Mouse (Mus musculus): ENCODE measurements around the gene Gm13283. TPM values are rescaled to one million over a fixed set of nuclear protein-coding genes. Genes with fewer than 3 reads are reported as not detected.

The Gm13283 gene
- total and polyA plus RNA-seq, 2 experiments from 2014 or later = not detected

DNA sequence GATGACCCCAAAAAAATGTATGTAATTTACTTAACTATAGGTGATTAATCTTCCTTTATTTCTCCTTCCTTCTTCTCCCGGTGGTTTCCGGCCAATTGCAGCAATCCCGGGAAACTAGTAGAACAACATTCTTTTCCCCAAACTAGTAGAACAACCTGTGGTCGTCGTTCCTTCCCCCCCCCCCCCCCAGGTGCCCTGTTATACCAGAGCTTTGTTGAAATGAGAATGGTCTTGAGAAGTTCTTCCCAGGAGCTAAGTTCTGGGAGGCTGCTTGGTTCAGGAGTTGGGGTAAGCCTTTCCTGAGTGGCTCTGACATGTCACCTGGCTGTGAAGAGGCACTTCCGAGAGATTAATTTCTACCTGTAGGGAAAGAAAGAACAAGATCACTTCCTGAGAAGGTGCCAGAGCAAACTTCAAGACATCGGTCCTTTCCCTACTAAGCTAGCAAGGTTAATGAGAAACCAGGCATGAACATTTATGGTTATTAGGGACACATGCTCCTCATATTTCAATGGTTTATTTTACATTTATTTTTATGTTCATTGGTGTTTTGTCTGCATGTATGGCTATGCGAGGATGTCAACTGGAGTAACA lies 36.3 kb upstream of the Gm13283 start:
- Histone ChIP-seq H3K4me2 (ENCODE audit: low read depth, low read length, poor library complexity, severe bottlenecking) (no peak overlapping the region), H3K27ac (ENCODE audit: low read depth, low read length) (no peak overlapping the region), H3K4me1 (ENCODE audit: insufficient read depth, low read length) (peaks cover 13% of the 10 kb centered on the region), H3K36me3 (ENCODE audit: insufficient read depth, low read length) (no peaks in the 10 kb centered on the region), H3K9ac (replicated peaks; ENCODE audit: low read length, poor library complexity, severe bottlenecking) (no peak overlapping the region), H3K4me3 (ENCODE audit: low read depth, low read length) (no peak overlapping the region), H3K9me3 (ENCODE audit: low read length) (no peaks in the 10 kb centered on the region), H3K27me3 (ENCODE audit: insufficient read depth, low read length) (no peaks in the 10 kb centered on the region)
- 70% methylated on average over 8 of the region's 8 CpGs for WGBS
- TF ChIP-seq CTCF (IDR thresholded peaks at IDR 0.05) = no peak
- ATAC-seq (ENCODE audit: low FRiP score) (no peak), DNase-seq (ENCODE audit: low spot score) (no peak)

DNA sequence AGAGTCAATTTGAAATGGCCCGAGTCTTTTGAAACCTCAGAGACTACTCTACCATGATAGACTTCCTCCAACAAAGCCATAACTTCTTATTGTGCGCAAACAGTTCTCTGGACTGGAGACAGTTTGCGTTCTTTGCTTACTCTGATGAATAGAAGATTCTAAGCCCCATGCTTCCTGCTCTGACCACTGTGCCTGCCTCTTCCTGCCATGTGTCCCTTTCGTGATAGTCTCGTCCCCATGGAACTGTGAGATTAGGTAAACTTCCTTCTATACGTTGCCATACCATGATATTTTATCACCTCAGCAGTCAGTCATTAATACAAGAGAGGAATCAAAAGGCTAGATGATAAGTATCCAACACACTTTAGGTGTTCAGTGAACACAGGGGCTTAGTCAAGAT lies 33.2 kb upstream of the Gm13283 start:
- Histone ChIP-seq H3K9me3 (ENCODE audit: low read length) (no peaks in the 10 kb centered on the region), H3K4me2 (ENCODE audit: low read depth, low read length, poor library complexity, severe bottlenecking) (no peak overlapping the region), H3K27ac (ENCODE audit: low read depth, low read length) (no peak overlapping the region), H3K27me3 (ENCODE audit: insufficient read depth, low read length) (no peaks in the 10 kb centered on the region), H3K4me1 (ENCODE audit: insufficient read depth, low read length) (no peaks in the 10 kb centered on the region), H3K4me3 (ENCODE audit: low read depth, low read length) (no peak overlapping the region), H3K9ac (replicated peaks; ENCODE audit: low read length, poor library complexity, severe bottlenecking) (no peak overlapping the region), H3K36me3 (ENCODE audit: insufficient read depth, low read length) (no peaks in the 10 kb centered on the region)
- ATAC-seq (ENCODE audit: low FRiP score) (no peak), DNase-seq (ENCODE audit: low spot score) (no peak)
- no peak for TF ChIP-seq CTCF (IDR thresholded peaks at IDR 0.05)
- WGBS = 85% methylated on average over 6 of the region's 6 CpGs

DNA sequence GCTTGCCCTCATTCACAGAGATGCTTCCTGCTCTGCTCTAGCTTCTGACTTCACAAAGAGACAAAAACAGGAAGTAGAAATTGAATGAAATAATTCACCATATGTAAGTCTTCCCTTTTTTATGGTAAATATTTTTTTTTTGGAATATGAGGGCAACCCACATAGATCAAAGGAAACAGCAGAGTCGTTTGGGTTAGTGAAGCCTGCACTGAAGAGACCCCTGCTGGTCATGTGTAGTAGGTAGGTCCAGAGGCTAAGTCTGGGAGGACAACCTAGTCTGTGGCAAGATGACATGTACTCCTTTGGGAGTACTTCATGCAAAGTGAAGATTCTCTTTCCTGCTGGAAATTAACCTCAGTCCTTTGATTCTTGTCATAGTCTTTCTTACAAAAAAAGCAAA lies 32.6 kb upstream of the Gm13283 start:
- no peaks in the 10 kb centered on the region for H3K27me3 ChIP-seq (ENCODE audit: insufficient read depth, low read length)
- peak; percentile 58 for TF ChIP-seq CTCF (IDR thresholded peaks at IDR 0.05)
- ATAC-seq (ENCODE audit: low FRiP score) (no peak), DNase-seq (ENCODE audit: low spot score) (peak; percentile 14)
- H3K4me2 ChIP-seq (ENCODE audit: low read depth, low read length, poor library complexity, severe bottlenecking) = no peak overlapping the region
- no peak overlapping the region for H3K27ac ChIP-seq (ENCODE audit: low read depth, low read length)
- no peaks in the 10 kb centered on the region for H3K36me3 ChIP-seq (ENCODE audit: insufficient read depth, low read length)
- no peaks in the 10 kb centered on the region for H3K4me1 ChIP-seq (ENCODE audit: insufficient read depth, low read length)
- no peak overlapping the region for H3K9ac ChIP-seq (replicated peaks; ENCODE audit: low read length, poor library complexity, severe bottlenecking)
- no peak overlapping the region for H3K4me3 ChIP-seq (ENCODE audit: low read depth, low read length)
- no peaks in the 10 kb centered on the region for H3K9me3 ChIP-seq (ENCODE audit: low read length)
- 4% methylated on average over 1 of the region's 1 CpGs for WGBS

DNA sequence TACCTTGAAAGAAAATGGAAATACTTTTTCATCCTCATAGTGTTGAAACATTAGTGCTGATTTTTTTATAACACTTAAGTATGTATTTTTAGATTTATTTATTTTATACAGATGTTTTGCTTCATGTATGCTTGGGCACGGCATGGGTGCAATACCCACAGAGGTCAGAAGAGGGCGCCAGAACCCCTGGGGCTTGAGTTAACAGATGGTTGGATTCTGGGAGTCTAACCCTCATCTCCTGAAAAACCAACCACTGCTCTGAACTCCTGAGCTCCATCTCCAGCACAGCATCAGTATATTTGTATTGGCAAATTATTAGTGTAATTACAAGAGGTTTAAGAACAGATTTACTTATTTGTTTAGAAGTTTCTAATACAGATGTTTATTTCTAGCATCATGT lies 21.4 kb upstream of the Gm13283 start:
- Histone ChIP-seq H3K9me3 (ENCODE audit: low read length) (no peaks in the 10 kb centered on the region), H3K4me2 (ENCODE audit: low read depth, low read length, poor library complexity, severe bottlenecking) (no peak overlapping the region), H3K27ac (ENCODE audit: low read depth, low read length) (no peak overlapping the region), H3K9ac (replicated peaks; ENCODE audit: low read length, poor library complexity, severe bottlenecking) (no peak overlapping the region), H3K27me3 (ENCODE audit: insufficient read depth, low read length) (no peaks in the 10 kb centered on the region), H3K4me3 (ENCODE audit: low read depth, low read length) (no peak overlapping the region), H3K36me3 (ENCODE audit: insufficient read depth, low read length) (no peaks in the 10 kb centered on the region), H3K4me1 (ENCODE audit: insufficient read depth, low read length) (no peaks in the 10 kb centered on the region)
- peak; percentile 78 for TF ChIP-seq CTCF (IDR thresholded peaks at IDR 0.05)
- peak; percentile 43 for DNase-seq (ENCODE audit: low spot score)
- 2% methylated on average over 2 of the region's 2 CpGs for WGBS
- ATAC-seq (ENCODE audit: low FRiP score) = no peak

DNA sequence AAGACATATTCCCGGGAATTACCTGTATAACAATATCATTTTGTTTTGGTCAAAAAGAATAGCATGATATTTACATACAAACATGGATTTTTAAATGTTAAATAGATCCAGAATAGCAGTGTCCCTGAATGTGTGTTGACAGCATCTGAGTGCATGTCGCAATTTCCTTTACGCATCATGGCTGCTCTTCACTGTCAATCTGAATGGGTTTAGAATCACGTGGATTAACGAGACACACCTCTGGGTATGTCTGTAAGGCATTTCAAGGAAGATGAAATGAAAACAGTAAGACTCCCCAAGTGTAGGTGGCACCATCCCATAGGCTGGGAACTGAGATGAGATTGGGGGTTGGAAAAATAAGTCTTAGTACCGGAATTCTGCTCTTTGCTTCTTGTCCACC lies 20.9 kb upstream of the Gm13283 start:
- no peak overlapping the region for H3K4me3 ChIP-seq (ENCODE audit: low read depth, low read length)
- no peak overlapping the region for H3K27ac ChIP-seq (ENCODE audit: low read depth, low read length)
- H3K4me2 ChIP-seq (ENCODE audit: low read depth, low read length, poor library complexity, severe bottlenecking) = no peak overlapping the region
- WGBS = 90% methylated on average over 6 of the region's 6 CpGs
- no peak overlapping the region for H3K9ac ChIP-seq (replicated peaks; ENCODE audit: low read length, poor library complexity, severe bottlenecking)
- no peak for ATAC-seq (ENCODE audit: low FRiP score)
- no peaks in the 10 kb centered on the region for H3K9me3 ChIP-seq (ENCODE audit: low read length)
- DNase-seq (ENCODE audit: low spot score) = no peak
- TF ChIP-seq CTCF (IDR thresholded peaks at IDR 0.05) = no peak
- no peaks in the 10 kb centered on the region for H3K27me3 ChIP-seq (ENCODE audit: insufficient read depth, low read length)
- no peaks in the 10 kb centered on the region for H3K36me3 ChIP-seq (ENCODE audit: insufficient read depth, low read length)
- H3K4me1 ChIP-seq (ENCODE audit: insufficient read depth, low read length) = no peaks in the 10 kb centered on the region

DNA sequence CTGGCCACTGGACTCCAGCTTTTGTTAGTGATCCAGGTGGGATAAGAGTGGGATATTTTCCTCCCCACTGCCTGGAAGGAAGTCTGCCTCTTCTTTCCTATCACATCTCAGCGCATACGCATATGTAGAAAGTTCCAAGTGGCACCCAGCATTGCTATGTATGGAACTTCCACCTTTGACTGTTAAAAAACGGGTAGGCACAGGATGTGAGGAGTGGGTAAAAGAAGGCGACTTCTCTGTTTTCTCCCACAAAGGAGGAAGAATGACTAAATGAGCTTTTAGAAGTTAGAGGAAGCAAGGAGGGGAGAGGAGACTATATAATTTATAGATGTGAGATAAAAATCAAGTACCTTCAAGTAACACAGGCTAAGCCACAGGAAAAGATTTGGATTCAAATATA lies 18.5 kb upstream of the Gm13283 start:
- H3K27ac ChIP-seq (ENCODE audit: low read depth, low read length) = no peak overlapping the region
- ATAC-seq (ENCODE audit: low FRiP score) = no peak
- H3K9me3 ChIP-seq (ENCODE audit: low read length) = no peaks in the 10 kb centered on the region
- DNase-seq (ENCODE audit: low spot score) = no peak
- no peaks in the 10 kb centered on the region for H3K36me3 ChIP-seq (ENCODE audit: insufficient read depth, low read length)
- 84% methylated on average over 4 of the region's 4 CpGs for WGBS
- no peaks in the 10 kb centered on the region for H3K4me1 ChIP-seq (ENCODE audit: insufficient read depth, low read length)
- H3K4me3 ChIP-seq (ENCODE audit: low read depth, low read length) = no peak overlapping the region
- no peak for TF ChIP-seq CTCF (IDR thresholded peaks at IDR 0.05)
- H3K9ac ChIP-seq (replicated peaks; ENCODE audit: low read length, poor library complexity, severe bottlenecking) = no peak overlapping the region
- no peaks in the 10 kb centered on the region for H3K27me3 ChIP-seq (ENCODE audit: insufficient read depth, low read length)
- no peak overlapping the region for H3K4me2 ChIP-seq (ENCODE audit: low read depth, low read length, poor library complexity, severe bottlenecking)
